Mouse (Mus musculus) forebrain, embryonic 11.5 days (tissue): ENCODE data around the gene Serpina3b. TPM values are rescaled to one million over a fixed set of nuclear protein-coding genes. Genes with fewer than 3 reads are reported as not detected.
"Not testable (repeated sequence)": the region's sequence is repeated elsewhere in the genome, so short reads cannot be mapped to it uniquely, and the experiment has no call there.

Experiments
- ATAC-seq: fragments of 200-750 bp; cut with Nextera tagmentation; replicated peaks from 2 replicates; pipeline ENCODE4 v1.8.0; 2017; ENCODE audit warnings: moderate TSS enrichment; ENCODE audit not compliant: low FRiP score
- DNase-seq: peaks from one replicate; pipeline ENCODE4 v3.0.0-alpha.2; 2017; ENCODE audit warnings: low spot score
- H3K27ac ChIP-seq: fragments of 300-500 bp; sonication (generic); 2 replicates; pipeline ENCODE4 v1.5.1; 2014; ENCODE audit warnings: low read depth, low read length
- H3K27me3 ChIP-seq: fragments of 300-500 bp; sonication (generic); 2 replicates; pipeline ENCODE4 v1.6.1; 2014; ENCODE audit warnings: mild to moderate bottlenecking, low read length, mixed read lengths; ENCODE audit not compliant: control insufficient read depth, insufficient read depth
- H3K36me3 ChIP-seq: fragments of 300-500 bp; sonication (generic); 2 replicates; pipeline ENCODE4 v1.6.1; 2014; ENCODE audit warnings: mild to moderate bottlenecking, low read length, moderate library complexity, mixed read lengths; ENCODE audit not compliant: control insufficient read depth, insufficient read depth
- H3K4me1 ChIP-seq: fragments of 300-500 bp; sonication (generic); replicated peaks from 2 replicates; pipeline ENCODE4 v1.6.1; 2014; ENCODE audit warnings: low read length, mixed read lengths; ENCODE audit not compliant: control insufficient read depth, insufficient read depth
- H3K4me2 ChIP-seq: fragments of 300-500 bp; sonication (generic); 2 replicates; pipeline ENCODE4 v1.6.1; 2014; ENCODE audit warnings: low read depth, mild to moderate bottlenecking, low read length, moderate library complexity, mixed read lengths; ENCODE audit not compliant: severe bottlenecking
- H3K4me3 ChIP-seq: fragments of 300-500 bp; sonication (generic); 2 replicates; pipeline ENCODE4 v1.5.1; 2014; ENCODE audit warnings: low read depth, low read length
- H3K9ac ChIP-seq: fragments of 300-500 bp; sonication (generic); 2 replicates; pipeline ENCODE4 v1.6.1; 2014; ENCODE audit warnings: low read length
- H3K9me3 ChIP-seq: fragments of 300-500 bp; sonication (generic); 2 replicates; pipeline ENCODE4 v1.6.1; 2016; ENCODE audit warnings: low read length, mixed read lengths; ENCODE audit not compliant: control insufficient read depth
- WGBS: fragments of 180-500 bp; shearing (Covaris S2); extraction: QIAGEN DNeasy Blood & Tissue Kit; methylation state at CpG from one replicate; pipeline ENCODE4 v1.1.7; 2014; 5-methylcytosine and 5-hydroxymethylcytosine counted together
- polyA plus RNA-seq: library from polyadenylated mRNA; unstranded; fragments of >200 nt; fragmentation: Nextera tagmentation; extraction: Ambion mirVana; gene quantifications from 2 replicates; pipeline ENCODE4 v1.2.1, GENCODE M21; 2014

Gene Serpina3b
- polyA plus RNA-seq, result not detected in 2 replicates

- Histone ChIP-seq H3K27me3 (no peaks in the 10 kb centered on the region), H3K9ac (no peak within 1 kb of the TSS), H3K27ac (no peak within 1 kb of the TSS), H3K4me1 (no peaks in the 10 kb centered on the region), H3K9me3 (no peaks in the 10 kb centered on the region), H3K36me3 (no peaks in the 10 kb centered on the region), H3K4me2 (no peak within 1 kb of the TSS), H3K4me3 (no peak within 1 kb of the TSS)
- DNase-seq (no peak), ATAC-seq (no peak)
- WGBS, result 87% methylated on average over 5 of the region's 5 CpGs
Measured at GRCm38 (mm10) chr12:104127696-104128095, at the start of gene Serpina3b. Gene Serpina3b (plus strand): TSS chr12:104127996.

- H3K4me3 ChIP-seq, result no peak overlapping the region
- 83% methylated on average over 2 of the region's 2 CpGs for WGBS
- no peak overlapping the region for H3K27ac ChIP-seq
- no peaks in the 10 kb centered on the region for H3K9me3 ChIP-seq
- ATAC-seq (no peak), DNase-seq (no peak)
- H3K36me3 ChIP-seq, result no peaks in the 10 kb centered on the region
- H3K4me1 ChIP-seq, result no peaks in the 10 kb centered on the region
- no peaks in the 10 kb centered on the region for H3K27me3 ChIP-seq
- no peak overlapping the region for H3K4me2 ChIP-seq
- H3K9ac ChIP-seq, result no peak overlapping the region
Measured at GRCm38 (mm10) chr12:104090119-104090518, 37.7 kb upstream of the Serpina3b start.

- Histone ChIP-seq H3K4me1 (no peaks in the 10 kb centered on the region), H3K9ac (no peak overlapping the region)
- WGBS, result 79% methylated on average over 1 of the region's 1 CpGs
Measured at GRCm38 (mm10) chr12:104091303-104091702, 36.5 kb upstream of the Serpina3b start.

DNA sequence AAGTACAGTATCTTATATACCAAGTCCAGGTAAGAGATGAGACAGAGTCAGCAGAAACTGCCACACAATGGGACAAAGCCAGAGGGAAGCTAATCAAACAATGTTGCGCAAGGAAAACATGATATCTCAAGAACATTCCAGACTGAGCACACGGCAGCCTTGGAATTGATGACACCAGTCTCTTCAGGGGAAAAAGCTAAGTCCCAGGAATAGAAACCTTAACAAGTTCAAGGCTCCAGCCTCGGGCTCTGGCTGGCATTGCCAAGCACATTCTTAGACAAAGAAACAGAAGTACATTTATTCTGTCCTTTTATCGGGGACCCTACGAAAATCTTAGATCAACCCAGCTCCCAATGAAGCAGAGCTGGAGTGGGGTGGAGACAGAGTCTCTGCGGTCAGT is 27.0 kb upstream of the Serpina3b start, which contains the start of gene Serpina5:
Gene Serpina5 (plus strand): TSS at position 346 of the 400 bp plus-strand sequence.
- DNase-seq (no peak), ATAC-seq (no peak)
- Histone ChIP-seq H3K9me3 (no peaks in the 10 kb centered on the region), H3K4me1 (no peaks in the 10 kb centered on the region), H3K4me3 (no peak within 1 kb of the TSS), H3K27ac (no peak within 1 kb of the TSS), H3K36me3 (no peaks in the 10 kb centered on the region), H3K27me3 (no peaks in the 10 kb centered on the region), H3K4me2 (no peak within 1 kb of the TSS), H3K9ac (no peak within 1 kb of the TSS)
- WGBS, result 96% methylated on average over 6 of the region's 6 CpGs

More at GRCm38 (mm10) chr12:104091303-104091702, 36.5 kb upstream of the Serpina3b start:
- no peak overlapping the region for H3K4me3 ChIP-seq
- ATAC-seq, result no peak
- DNase-seq, result no peak
- no peaks in the 10 kb centered on the region for H3K9me3 ChIP-seq
- H3K27ac ChIP-seq, result no peak overlapping the region
- no peak overlapping the region for H3K4me2 ChIP-seq
- H3K36me3 ChIP-seq, result no peaks in the 10 kb centered on the region
- H3K27me3 ChIP-seq, result no peaks in the 10 kb centered on the region

DNA sequence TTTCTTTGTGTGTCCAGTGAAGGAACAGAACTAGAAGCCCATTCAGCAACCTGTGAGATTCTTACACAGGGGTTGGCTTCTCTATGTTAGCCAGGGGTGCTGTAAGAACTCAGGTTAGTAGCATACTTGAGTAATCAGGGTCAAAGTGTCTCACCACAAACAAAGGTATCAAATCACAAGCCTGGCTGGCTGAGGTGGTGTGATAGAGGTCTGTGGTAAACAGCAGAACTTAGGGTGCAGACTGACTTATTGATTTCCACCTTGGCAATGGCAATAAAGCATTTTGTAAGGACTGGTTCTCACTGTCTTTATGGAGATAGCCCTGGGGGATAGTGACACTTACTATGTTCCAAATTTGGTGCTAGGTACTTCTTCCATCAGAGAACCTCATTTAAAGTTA is 21.9 kb upstream of the Serpina3b start:
- H3K27me3 ChIP-seq, result no peaks in the 10 kb centered on the region
- H3K9ac ChIP-seq, result no peak overlapping the region
- H3K27ac ChIP-seq, result no peak overlapping the region
- no peaks in the 10 kb centered on the region for H3K4me1 ChIP-seq
- no peak overlapping the region for H3K4me2 ChIP-seq
- H3K4me3 ChIP-seq, result no peak overlapping the region
- no peak for ATAC-seq
- H3K9me3 ChIP-seq, result no peaks in the 10 kb centered on the region
- no peaks in the 10 kb centered on the region for H3K36me3 ChIP-seq
- no peak for DNase-seq

DNA sequence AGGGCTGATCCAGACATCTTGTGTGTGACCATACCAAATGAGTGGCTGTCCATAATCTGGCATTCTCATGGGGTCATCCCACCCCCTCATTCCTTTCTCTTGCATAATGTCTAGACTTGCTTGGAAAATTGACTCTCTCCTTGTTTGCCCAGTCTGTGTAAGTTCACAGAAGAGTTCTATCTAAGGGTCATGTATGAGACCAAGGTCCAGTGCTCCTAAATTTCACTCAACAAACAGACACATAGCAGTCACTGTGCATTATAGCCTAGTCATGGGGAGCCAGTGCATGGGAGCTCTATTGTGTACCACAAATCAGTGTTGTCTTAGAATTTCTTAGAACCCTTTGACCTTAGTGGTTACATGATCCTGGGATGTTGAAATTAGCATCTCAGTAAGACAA is 20.9 kb upstream of the Serpina3b start:
- H3K27ac ChIP-seq, result no peak overlapping the region
- no peaks in the 10 kb centered on the region for H3K4me1 ChIP-seq
- no peaks in the 10 kb centered on the region for H3K27me3 ChIP-seq
- no peaks in the 10 kb centered on the region for H3K9me3 ChIP-seq
- no peak for DNase-seq
- H3K36me3 ChIP-seq, result no peaks in the 10 kb centered on the region
- H3K4me3 ChIP-seq, result no peak overlapping the region
- no peak for ATAC-seq
- no peak overlapping the region for H3K4me2 ChIP-seq
- no peak overlapping the region for H3K9ac ChIP-seq

- WGBS, result 91% methylated on average over 2 of the region's 2 CpGs
Measured at GRCm38 (mm10) chr12:104108507-104108906, 19.3 kb upstream of the Serpina3b start.

GRCm38 (mm10) chr12:104112333-104112732 is 15.5 kb upstream of the Serpina3b start, which contains the start of gene Serpina3a:
Gene Serpina3a (plus strand): TSS chr12:104112724.
- H3K4me2 ChIP-seq, H3K27ac ChIP-seq, H3K9me3 ChIP-seq, H3K36me3 ChIP-seq, H3K9ac ChIP-seq, H3K4me1 ChIP-seq, ATAC-seq, H3K4me3 ChIP-seq, DNase-seq, H3K27me3 ChIP-seq: not testable (repeated sequence)
- 89% methylated on average over 10 of the region's 11 CpGs for WGBS

More at GRCm38 (mm10) chr12:104108507-104108906, 19.3 kb upstream of the Serpina3b start:
- H3K9ac ChIP-seq, result no peak overlapping the region
- no peaks in the 10 kb centered on the region for H3K9me3 ChIP-seq
- DNase-seq (no peak), ATAC-seq (no peak)
- H3K36me3 ChIP-seq, result no peaks in the 10 kb centered on the region
- no peak overlapping the region for H3K4me2 ChIP-seq
- no peaks in the 10 kb centered on the region for H3K27me3 ChIP-seq
- no peaks in the 10 kb centered on the region for H3K4me1 ChIP-seq
- no peak overlapping the region for H3K4me3 ChIP-seq
- no peak overlapping the region for H3K27ac ChIP-seq

GRCm38 (mm10) chr12:104114921-104115579 is 12.7 kb upstream of the Serpina3b start:
- ATAC-seq (no peak), DNase-seq (no peak)
- Histone ChIP-seq H3K27me3 (no peaks in the 10 kb centered on the region), H3K9me3 (no peaks in the 10 kb centered on the region), H3K4me1 (no peaks in the 10 kb centered on the region), H3K4me2 (no peak overlapping the region), H3K36me3 (no peaks in the 10 kb centered on the region), H3K4me3 (no peak overlapping the region), H3K27ac (no peak overlapping the region), H3K9ac (no peak overlapping the region)
- 69% methylated on average over 3 of the region's 3 CpGs for WGBS
